Mouse (Mus musculus) intestine, postnatal 0 days (tissue): ENCODE measurements around the gene Rps27rt. TPM values are rescaled to one million over a fixed set of nuclear protein-coding genes. Genes with fewer than 3 reads are reported as not detected.
A peak's percentile ranks its signal among the peaks of the same experiment; 100 is the strongest.

ENCODE experiments used
- ATAC-seq: fragments of 200-750 bp; cut with Nextera tagmentation; 2 replicates; pipeline ENCODE4 v1.8.0; 2017; ENCODE audit warnings: mild to moderate bottlenecking, moderate TSS enrichment, moderate library complexity
- H3K27ac ChIP-seq: fragments of 300-500 bp; sonication (generic); 2 replicates; pipeline ENCODE4 v1.5.1; 2014; ENCODE audit warnings: mild to moderate bottlenecking, low read depth, low read length, moderate library complexity
- H3K27me3 ChIP-seq: fragments of 300-500 bp; sonication (generic); replicated peaks from 2 replicates; pipeline ENCODE4 v1.6.1; 2014; ENCODE audit warnings: low read length, mixed read lengths; ENCODE audit not compliant: control insufficient read depth, insufficient read depth
- H3K36me3 ChIP-seq: fragments of 300-500 bp; sonication (generic); 2 replicates; pipeline ENCODE4 v1.6.1; 2014; ENCODE audit warnings: mild to moderate bottlenecking, moderate library complexity; ENCODE audit not compliant: control insufficient read depth, insufficient read depth
- H3K4me1 ChIP-seq: fragments of 300-500 bp; sonication (generic); replicated peaks from 2 replicates; pipeline ENCODE4 v1.6.1; 2014; ENCODE audit warnings: antibody characterized with exemption, low read length, mixed read lengths; ENCODE audit not compliant: control insufficient read depth, insufficient read depth
- H3K4me2 ChIP-seq: fragments of 300-500 bp; sonication (generic); replicated peaks from 2 replicates; pipeline ENCODE4 v1.6.1; 2014; ENCODE audit warnings: low read depth, mild to moderate bottlenecking, moderate library complexity
- H3K4me3 ChIP-seq: fragments of 300-500 bp; sonication (generic); 2 replicates; pipeline ENCODE4 v1.5.1; 2014; ENCODE audit warnings: low read depth, low read length
- H3K9ac ChIP-seq: fragments of 300-500 bp; sonication (generic); 2 replicates; pipeline ENCODE4 v1.6.1; 2014; ENCODE audit warnings: mild to moderate bottlenecking, low read depth, low read length
- H3K9me3 ChIP-seq: fragments of 300-500 bp; sonication (generic); 2 replicates; pipeline ENCODE4 v1.6.1; 2016; ENCODE audit warnings: mixed run types; ENCODE audit not compliant: control insufficient read depth
- CTCF ChIP-seq: sonication (generic); IDR thresholded peaks from 2 replicates; pipeline ENCODE4 v1.5.1; 2016; ENCODE audit warnings: low read depth, mild to moderate bottlenecking, control low read depth, antibody characterized with exemption, moderate library complexity
- WGBS: fragments of 180-500 bp; shearing (Covaris S2); extraction: QIAGEN DNeasy Blood & Tissue Kit; methylation state at CpG from one replicate; pipeline ENCODE4 v1.1.7; 2014; 5-methylcytosine and 5-hydroxymethylcytosine counted together
- polyA plus RNA-seq: library from polyadenylated mRNA; unstranded; fragments of >200 nt; fragmentation: Nextera tagmentation; extraction: Ambion mirVana; gene quantifications from 2 replicates; pipeline ENCODE4 v1.2.1, GENCODE M21; 2015

Gene Rps27rt
- polyA plus RNA-seq, 1 experiment from 2014 or later: 456 TPM

- H3K9ac ChIP-seq: no peak overlapping the region
- H3K4me2 ChIP-seq: no peak overlapping the region
- H3K4me3 ChIP-seq: no peak overlapping the region
- no peak for ATAC-seq
- 88% methylated on average over 2 of the region's 2 CpGs for WGBS
- no peak overlapping the region for H3K27ac ChIP-seq
- no peak for TF ChIP-seq CTCF
- no peaks in the 10 kb centered on the region for H3K9me3 ChIP-seq
- no peaks in the 10 kb centered on the region for H3K27me3 ChIP-seq
- H3K36me3 ChIP-seq: no peaks in the 10 kb centered on the region
- no peaks in the 10 kb centered on the region for H3K4me1 ChIP-seq
Measured at GRCm38 (mm10) chr9:115021419-115021818, 38.9 kb upstream of the Rps27rt start.

- no peak overlapping the region for H3K4me3 ChIP-seq
- no peak overlapping the region for H3K27ac ChIP-seq
- H3K36me3 ChIP-seq: 0 out of 2 replicates have a peak, but pooled peaks cover 3% of the 10 kb centered on the region
- no peak overlapping the region for H3K9ac ChIP-seq
- H3K27me3 ChIP-seq: no peaks in the 10 kb centered on the region
- no peaks in the 10 kb centered on the region for H3K9me3 ChIP-seq
- H3K4me1 ChIP-seq: no peaks in the 10 kb centered on the region
- ATAC-seq: no peak
- H3K4me2 ChIP-seq: no peak overlapping the region
- 76% methylated on average over 7 of the region's 7 CpGs for WGBS
- no peak for TF ChIP-seq CTCF
Measured at GRCm38 (mm10) chr9:115020141-115020540, 37.6 kb upstream of the Rps27rt start.

DNA sequence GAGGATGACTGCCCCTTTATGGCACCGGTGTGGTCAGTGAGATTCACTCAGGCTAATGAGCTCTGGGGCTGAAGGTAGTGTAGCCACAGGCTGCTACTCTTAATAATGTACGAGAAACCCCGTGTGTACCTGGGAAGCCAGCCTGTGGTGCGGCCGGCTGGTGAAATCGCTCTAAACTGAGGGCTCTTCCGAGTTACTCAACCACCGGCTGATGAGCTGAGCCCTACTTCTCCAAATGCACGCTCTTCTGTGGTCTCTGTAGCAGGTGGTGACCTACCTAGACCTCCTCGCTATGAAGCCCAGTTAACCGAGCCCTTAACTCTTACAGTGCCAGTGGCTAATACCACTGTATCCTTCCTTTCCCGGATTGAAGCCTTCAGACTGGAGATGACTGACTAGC is 29.8 kb upstream of the Rps27rt start:
- WGBS: 57% methylated on average over 12 of the region's 12 CpGs

DNA sequence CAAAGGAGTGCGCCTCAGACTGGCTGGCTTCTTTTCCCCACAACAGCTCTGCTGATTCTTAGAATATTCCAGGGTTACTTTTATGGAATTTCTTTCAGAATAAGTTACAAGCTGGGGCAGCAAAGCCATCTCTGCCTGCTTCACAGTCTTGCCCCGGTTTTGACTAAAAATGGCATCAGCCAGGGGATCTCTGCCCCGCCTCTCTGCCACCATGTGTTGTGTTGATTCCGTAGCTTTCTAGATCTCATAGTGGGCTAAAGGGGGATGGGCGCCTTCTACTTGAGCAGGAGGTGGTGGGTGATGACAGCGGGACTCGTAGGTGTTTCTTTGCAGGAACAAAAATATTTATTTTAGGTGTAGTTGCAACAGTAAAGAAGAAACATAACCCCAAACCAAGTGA is 25.7 kb upstream of the Rps27rt start:
- TF ChIP-seq CTCF: no peak
- Histone ChIP-seq H3K4me1 (no peaks in the 10 kb centered on the region), H3K27me3 (no peaks in the 10 kb centered on the region), H3K4me2 (no peak overlapping the region), H3K4me3 (no peak overlapping the region), H3K9me3 (no peaks in the 10 kb centered on the region), H3K36me3 (no peaks in the 10 kb centered on the region), H3K27ac (no peak overlapping the region), H3K9ac (no peak overlapping the region)
- ATAC-seq: no peak
- 85% methylated on average over 7 of the region's 7 CpGs for WGBS

More for the DNA sequence above, 29.8 kb upstream of the Rps27rt start:
- Histone ChIP-seq H3K9ac (no peak overlapping the region), H3K36me3 (0 out of 2 replicates have a peak, but pooled peaks cover 3% of the 10 kb centered on the region), H3K4me1 (no peaks in the 10 kb centered on the region), H3K4me3 (no peak overlapping the region), H3K4me2 (no peak overlapping the region), H3K27me3 (no peaks in the 10 kb centered on the region), H3K9me3 (no peaks in the 10 kb centered on the region), H3K27ac (no peak overlapping the region)
- TF ChIP-seq CTCF: no peak
- ATAC-seq: no peak

GRCm38 (mm10) chr9:115007776-115008175 is 25.2 kb upstream of the Rps27rt start:
- WGBS: 62% methylated on average over 6 of the region's 6 CpGs
- no peak overlapping the region for H3K27ac ChIP-seq
- ATAC-seq: no peak
- no peaks in the 10 kb centered on the region for H3K4me1 ChIP-seq
- no peaks in the 10 kb centered on the region for H3K36me3 ChIP-seq
- H3K4me2 ChIP-seq: no peak overlapping the region
- no peaks in the 10 kb centered on the region for H3K9me3 ChIP-seq
- no peak overlapping the region for H3K9ac ChIP-seq
- H3K27me3 ChIP-seq: no peaks in the 10 kb centered on the region
- H3K4me3 ChIP-seq: no peak overlapping the region
- no peak for TF ChIP-seq CTCF

DNA sequence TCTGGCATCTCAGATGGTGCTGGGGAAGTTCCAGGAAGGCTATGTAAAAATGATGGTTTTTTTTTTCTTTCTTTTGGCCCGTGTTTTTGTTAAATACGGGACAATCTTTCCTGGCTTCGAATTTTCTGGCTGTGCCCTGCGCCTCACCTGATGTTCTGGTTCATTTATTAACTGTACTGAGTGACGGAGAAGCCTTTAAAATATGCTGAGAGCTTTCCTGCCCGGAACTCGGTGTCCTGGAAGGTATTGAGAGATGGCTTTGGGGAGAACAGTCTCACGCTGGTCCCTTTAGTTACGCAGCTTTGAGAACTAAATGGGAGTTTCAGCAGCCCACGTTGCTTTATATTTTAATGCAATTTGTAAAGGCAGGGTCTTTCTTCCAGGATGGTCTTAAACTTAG is 22.9 kb upstream of the Rps27rt start:
- Histone ChIP-seq H3K36me3 (no peaks in the 10 kb centered on the region), H3K27ac (no peak overlapping the region), H3K4me1 (no peaks in the 10 kb centered on the region), H3K9ac (no peak overlapping the region), H3K9me3 (no peaks in the 10 kb centered on the region), H3K4me3 (no peak overlapping the region), H3K4me2 (no peak overlapping the region), H3K27me3 (no peaks in the 10 kb centered on the region)
- WGBS: 90% methylated on average over 10 of the region's 10 CpGs
- ATAC-seq: no peak
- no peak for TF ChIP-seq CTCF

- Histone ChIP-seq H3K27me3 (no peaks in the 10 kb centered on the region), H3K9ac (no peak overlapping the region), H3K4me3 (no peak overlapping the region), H3K36me3 (no peaks in the 10 kb centered on the region), H3K4me2 (no peak overlapping the region), H3K27ac (peak overlapping the region; percentile 91), H3K9me3 (no peaks in the 10 kb centered on the region), H3K4me1 (peaks cover 4% of the 10 kb centered on the region; the same call in 1 of the 2 replicates)
- TF ChIP-seq CTCF: no peak
- ATAC-seq: peak; percentile 85
- 41% methylated on average over 5 of the region's 5 CpGs for WGBS
Measured at GRCm38 (mm10) chr9:114999771-115000146, 17.2 kb upstream of the Rps27rt start.
